Mouse (Mus musculus) thymus, postnatal 0 days (tissue): ENCODE measurements around the gene Fam166b. TPM values are rescaled to one million over a fixed set of nuclear protein-coding genes. Genes with fewer than 3 reads are reported as not detected.
A peak's percentile ranks its signal among the peaks of the same experiment; 100 is the strongest.

ENCODE experiments used
- DNase-seq: peaks from one replicate; pipeline ENCODE4 v3.0.0-alpha.2; 2015; ENCODE audit warnings: low spot score
- polyA plus RNA-seq: library from polyadenylated mRNA; unstranded; fragments of >200 nt; fragmentation: Nextera tagmentation; extraction: Ambion mirVana; gene quantifications from 2 replicates; pipeline ENCODE4 v1.2.1, GENCODE M21; 2015

Fam166b gene
- 0.14 and 0.19 TPM in 2 replicates for polyA plus RNA-seq

DNA sequence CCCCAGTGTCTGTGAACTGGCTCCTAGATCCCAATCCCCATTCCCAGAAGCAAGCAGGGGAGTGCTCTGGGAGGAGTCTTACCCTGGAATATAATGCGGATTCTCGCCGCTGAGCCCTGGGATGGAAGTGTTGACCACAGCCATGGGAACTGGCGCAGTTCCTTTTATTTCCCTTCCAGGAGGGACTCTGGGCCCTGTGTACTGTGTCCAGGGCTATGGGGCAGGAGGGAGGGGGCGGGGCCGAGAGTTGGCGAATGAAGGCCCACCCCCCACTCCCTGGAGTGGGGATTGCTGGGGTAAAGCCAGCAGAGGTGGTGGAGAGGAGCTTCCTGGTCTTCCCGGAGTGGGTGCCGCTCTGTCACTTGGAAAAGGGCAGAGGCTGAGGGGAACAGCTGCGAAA is at the start of gene Fam166b:
Fam166b (minus strand) TSS at position 189 of the 400 bp plus-strand sequence.
- no peak for DNase-seq

DNA sequence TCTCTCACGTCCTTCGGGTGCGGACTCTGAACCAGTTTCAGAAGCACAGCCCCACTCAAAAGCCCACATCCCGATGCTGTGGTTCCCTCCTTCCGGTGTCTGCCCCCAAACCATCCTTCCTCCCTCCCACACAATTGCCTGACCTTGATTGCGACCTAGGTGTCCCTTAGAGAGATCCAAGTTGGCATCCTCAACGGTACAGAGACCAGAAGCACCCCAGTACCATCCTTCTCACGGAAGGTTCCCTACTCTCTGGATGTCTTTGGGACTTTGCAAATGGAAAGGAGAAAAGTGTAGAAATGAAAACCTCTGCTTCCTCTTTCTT is 49.6 kb upstream of the Fam166b start:
- DNase-seq = no peak

DNA sequence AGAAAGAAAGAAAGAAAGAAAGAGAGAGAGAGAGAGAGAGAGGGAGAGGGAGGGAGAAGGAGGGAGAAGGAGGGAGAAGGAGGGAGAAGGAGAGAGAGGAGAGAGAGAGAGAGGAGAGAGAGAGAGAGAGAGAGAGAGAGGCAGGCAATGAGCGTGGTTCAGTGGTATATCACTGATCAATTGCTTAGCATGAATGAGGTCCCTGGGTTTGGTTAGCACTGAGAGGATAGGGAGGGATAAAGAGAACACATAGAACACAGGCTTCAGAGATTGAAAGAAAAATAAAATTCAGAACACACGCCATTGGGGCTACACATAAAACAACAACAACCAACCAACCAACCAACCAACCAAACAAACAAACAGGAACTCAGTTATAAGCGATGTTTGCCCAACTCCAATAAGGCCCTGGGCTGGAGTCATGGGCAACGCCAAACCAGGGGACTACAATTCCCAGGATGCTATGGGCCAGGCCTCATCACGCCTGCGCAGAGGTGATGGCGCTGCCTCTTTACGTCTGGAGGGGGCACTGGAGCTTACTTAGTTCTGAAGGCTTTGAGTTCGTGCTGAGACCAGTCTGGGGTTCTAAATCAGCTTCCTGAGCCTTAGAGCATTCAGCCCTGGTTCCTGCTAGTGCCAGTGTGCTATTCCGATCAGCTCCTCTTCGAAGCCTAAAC is 49.1 kb upstream of the Fam166b start:
- peak; percentile 94 for DNase-seq

- DNase-seq = peak; percentile 23
These were observed 47.7 kb upstream of the Fam166b start for GRCm38 (mm10) chr4:43476604-43477003.

DNA sequence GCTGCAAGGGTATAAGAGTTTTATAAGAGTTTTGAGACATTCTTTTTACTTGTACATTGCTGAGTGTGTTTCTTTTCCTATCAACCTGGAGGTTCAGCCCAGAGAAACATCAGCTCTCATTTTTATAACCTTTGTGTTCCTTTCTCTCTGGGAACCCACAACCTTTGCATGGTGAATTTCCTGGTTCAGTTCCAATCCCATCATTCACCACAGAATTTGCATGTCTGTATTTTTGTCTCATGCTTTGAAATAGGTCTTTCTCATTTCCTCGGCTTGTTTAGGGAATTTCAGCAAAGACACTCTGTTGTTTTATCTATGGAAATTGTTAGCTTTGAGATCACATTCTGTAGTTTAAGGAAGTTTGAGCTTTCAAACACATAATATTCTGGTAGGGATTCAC is 44.7 kb upstream of the Fam166b start:
- DNase-seq = no peak

- DNase-seq = no peak
These were observed 41.4 kb upstream of the Fam166b start for GRCm38 (mm10) chr4:43470301-43470700.

- DNase-seq = no peak
These were observed 37.9 kb upstream of the Fam166b start for GRCm38 (mm10) chr4:43466872-43467271.

DNA sequence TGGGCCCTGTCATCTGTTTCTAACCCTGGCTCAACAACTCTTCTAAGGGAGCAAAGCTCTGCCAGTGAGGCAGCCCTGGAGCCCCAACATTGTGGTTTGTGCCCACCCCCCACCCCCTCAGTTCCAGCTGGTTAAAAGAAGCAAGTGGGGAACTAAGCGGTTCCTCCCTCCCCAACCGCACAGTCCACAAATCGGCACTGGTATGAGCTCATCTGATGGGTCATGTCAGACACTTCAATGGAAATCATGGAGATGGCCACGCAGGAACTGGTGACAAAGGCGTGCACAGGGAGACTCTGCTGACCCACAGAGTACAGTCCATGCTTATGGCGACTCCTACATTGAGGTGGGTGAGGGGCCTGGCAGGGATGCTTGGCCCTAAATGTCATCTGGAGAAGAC is 37.0 kb upstream of the Fam166b start:
- peak; percentile 23 for DNase-seq

DNA sequence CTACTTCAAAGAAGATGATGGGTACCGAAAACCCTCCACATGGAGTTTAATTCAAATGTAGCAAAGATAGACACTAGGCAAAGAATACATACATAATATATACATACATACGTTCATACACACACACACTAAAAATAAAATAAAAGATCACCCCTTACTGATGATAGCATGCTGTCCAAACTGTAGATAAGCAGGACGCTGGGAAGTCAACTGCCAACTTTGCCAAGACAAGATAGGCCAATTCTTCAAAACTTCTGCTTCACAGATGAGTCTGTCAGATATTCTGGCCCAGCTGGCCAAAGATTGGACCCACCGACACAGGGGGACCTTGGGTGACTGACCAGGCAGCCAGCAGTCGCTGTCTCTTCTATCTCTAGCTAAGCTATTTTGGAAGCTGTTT is 34.2 kb upstream of the Fam166b start:
- no peak for DNase-seq

GRCm38 (mm10) chr4:43457124-43457523 is 28.2 kb upstream of the Fam166b start:
- DNase-seq = peak; percentile 32

- DNase-seq = peak; percentile 80
These were observed 27.5 kb upstream of the Fam166b start for GRCm38 (mm10) chr4:43456470-43456869.

DNA sequence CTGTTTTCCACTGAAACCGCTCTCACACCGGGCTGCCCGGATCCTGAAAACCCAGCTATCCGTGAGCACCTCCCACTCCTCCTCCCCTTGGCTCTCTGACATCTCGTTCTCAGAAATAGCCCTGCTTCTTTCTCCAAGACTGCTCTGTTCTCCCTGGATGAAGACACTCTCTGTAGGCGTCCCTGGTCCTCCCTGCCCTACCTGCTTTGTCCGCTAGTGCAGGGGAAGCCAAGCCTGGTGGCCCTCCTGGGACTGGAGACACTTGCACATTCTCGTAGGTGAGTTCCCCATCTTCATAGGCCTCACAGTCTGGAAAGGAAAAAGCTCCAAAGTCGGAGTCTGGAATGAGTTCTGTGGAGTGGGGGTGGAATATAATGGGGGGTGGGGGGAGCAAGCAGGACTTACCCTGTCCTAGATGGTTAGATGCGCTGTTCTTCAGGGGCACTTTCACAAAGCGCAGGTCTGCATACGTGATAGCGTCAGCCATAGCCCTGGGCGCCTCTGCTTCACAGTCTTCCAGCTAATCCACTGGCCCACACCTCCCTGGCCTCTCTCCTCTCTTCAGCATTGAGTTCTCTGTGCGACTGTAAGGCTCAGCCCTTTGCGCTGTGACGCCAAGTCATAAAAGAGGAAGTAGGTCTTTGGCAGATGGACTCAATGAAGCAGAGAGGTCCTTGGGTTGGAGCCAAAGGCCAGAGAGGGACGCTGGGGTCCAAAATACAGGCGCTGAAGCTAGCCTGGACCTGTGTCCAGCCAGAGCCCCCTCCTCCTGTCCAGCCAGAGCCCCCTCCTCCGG is 25.3 kb upstream of the Fam166b start, which contains the start of gene Cd72:
Cd72 (minus strand) TSS at position 588 of the 796 bp plus-strand sequence.
- peak; percentile 35 for DNase-seq

GRCm38 (mm10) chr4:43453413-43453812 is 24.5 kb upstream of the Fam166b start:
- DNase-seq = peak; percentile 39

DNA sequence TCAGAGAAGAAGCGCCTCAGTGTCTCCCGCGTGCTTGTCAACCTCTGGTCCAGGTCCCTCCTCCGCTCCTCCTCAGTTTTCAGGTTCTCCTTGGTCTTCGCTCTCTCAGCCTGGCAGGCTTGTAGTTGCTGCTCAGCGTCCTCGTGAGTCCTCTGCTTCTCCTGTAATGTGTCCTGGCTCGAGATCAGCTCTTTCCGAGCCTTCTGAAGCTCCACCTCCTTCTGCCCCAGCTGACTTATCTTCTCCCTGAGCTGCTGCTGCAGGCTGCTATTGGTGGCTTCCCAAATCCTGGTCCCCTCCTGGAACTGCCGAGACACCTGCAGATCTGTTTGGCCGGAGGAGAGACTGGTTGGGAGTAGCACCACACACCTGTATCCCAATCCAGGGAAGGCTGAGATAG is 23.4 kb upstream of the Fam166b start:
- DNase-seq = no peak

DNA sequence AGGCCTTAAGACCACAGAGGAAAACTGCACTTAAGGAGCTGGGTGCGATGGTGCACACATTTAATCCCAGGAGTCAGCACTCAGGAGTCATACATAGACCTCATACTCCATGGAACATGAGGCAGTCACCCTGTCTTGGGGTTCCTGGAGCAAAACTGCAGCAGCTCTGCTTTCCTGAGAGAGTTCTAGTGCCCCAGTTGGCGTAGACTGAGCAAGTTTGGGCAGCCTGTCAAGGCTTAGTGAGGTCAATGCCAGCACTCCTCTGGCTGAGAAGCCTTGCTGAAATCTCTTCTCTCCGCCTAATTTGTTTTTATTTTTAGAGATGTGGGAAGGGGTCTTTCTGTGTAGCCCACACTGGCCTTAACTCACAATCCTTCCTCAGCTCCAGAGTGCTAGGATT is 19.6 kb upstream of the Fam166b start:
- no peak for DNase-seq

DNA sequence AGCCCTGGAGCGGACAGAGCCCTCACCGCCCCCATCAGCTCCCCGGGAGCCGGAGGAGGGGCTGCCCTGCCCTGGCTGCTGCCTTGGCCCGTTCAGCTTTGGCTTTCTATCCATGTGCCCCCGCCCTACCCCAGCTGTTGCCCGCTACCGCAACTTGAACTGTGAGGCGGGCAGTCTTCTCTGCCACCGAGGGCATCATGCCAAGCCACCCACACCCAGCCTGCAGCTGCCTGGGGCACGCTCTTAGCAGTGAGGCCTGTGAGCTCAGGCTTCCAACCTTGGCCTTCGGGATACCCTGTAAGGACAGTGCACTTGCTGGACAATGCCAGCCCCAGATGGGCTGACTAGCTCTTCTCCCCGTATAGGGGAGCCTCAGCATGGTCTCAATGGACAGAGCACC is 18.3 kb upstream of the Fam166b start:
- DNase-seq = no peak

- peak; percentile 19 for DNase-seq
These were observed 14.6 kb upstream of the Fam166b start for GRCm38 (mm10) chr4:43443511-43443910.

GRCm38 (mm10) chr4:43442456-43443361 is 13.8 kb upstream of the Fam166b start:
- peak; percentile 70 for DNase-seq

DNA sequence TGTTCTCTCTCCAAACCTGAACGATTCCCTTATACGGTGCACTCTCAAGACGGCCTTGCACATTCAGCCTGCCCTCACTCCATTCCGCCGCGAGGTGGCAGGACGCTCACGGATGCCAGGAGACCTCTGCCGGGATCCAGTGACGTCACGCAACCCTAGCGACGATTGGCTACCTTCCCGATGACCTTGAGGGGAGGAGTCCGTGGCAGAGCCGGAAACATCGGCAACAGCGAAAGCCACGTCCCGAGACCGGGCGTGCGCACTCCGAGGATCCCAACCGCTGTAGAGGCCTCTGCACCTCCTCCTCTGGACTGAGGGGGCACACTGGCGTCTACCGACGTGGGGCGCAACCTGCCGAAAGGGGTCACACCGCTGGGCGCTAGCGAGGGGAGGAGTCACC is 13.1 kb upstream of the Fam166b start:
- peak; percentile 100 for DNase-seq

- no peak for DNase-seq
These were observed 12.7 kb upstream of the Fam166b start, which contains the start of gene Tesk1 for GRCm38 (mm10) chr4:43441639-43442038. TSS of gene Tesk1 (plus strand) at chr4:43441939.

- DNase-seq = no peak
These were observed 3.9 kb upstream of the Fam166b start for GRCm38 (mm10) chr4:43432832-43433231.

- peak; percentile 83 for DNase-seq
These were observed 2.8 kb upstream of the Fam166b start for GRCm38 (mm10) chr4:43431690-43432089.
